Mouse (Mus musculus): ENCODE measurements around the gene Olfr1272.
"Not testable (repeated sequence)": the region's sequence is repeated elsewhere in the genome, so short reads cannot be mapped to it uniquely, and the experiment has no call there.

Gene Olfr1272

GRCm38 (mm10) chr2:90292741-90293140 is at the start of gene Olfr1272:
TSS of gene Olfr1272 (minus strand) at chr2:90292841.
- DNase-seq: no peak

DNA sequence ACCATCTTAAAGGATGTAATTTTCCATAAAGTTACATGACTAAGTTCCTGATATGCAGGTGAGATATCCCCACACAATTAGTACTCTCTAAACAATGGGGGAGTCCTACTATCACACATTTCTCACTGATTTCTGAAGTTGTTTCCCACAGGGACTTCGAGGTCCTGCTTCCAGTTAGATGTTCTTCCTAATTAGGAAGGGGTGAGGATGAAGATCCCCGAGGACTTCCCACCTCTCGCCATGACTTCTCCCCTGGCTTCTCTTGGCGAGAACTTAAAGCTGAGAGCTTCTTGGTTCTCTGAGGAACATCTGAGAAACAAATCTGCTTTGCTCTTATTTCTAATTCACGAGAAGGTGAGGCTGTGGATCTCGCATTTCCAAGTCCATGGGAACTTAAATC is 29.3 kb upstream of the Olfr1272 start, which contains the start of gene Gm13769:
Gene Gm13769, plus strand, starts transcription at position 301 of the 400 bp plus-strand sequence.
- DNase-seq: not testable (repeated sequence)

- DNase-seq: no peak
Measured at GRCm38 (mm10) chr2:90270932-90271331, 21.7 kb downstream of the Olfr1272 start, which contains the start of gene Olfr1271. TSS of gene Olfr1271 (minus strand) at chr2:90271032.

DNA sequence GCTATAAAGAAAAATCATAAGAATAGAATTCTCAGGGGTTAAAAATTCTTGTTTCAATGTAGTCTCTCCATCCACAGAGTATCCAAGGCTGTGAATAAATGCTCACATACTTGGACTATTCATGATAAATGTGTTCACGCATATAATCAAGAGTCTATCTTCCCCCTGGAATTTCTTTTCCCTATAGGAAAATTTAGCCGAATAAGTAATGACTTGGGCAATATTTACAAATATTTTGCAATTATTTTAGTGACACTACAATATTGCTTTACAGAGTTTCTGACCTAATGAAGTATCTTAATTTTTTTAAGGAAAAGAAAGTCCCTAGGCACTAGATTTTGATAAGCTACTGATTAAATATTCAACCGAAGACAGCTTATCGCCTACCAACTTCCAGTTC is 35.1 kb downstream of the Olfr1272 start, which contains the start of gene Olfr142:
Gene Olfr142, minus strand, starts transcription at position 101 of the 400 bp plus-strand sequence.
- DNase-seq: no peak

Data from right cerebral cortex, postnatal 4 days (tissue).